Mouse (Mus musculus) liver, postnatal 0 days (tissue): ENCODE data around the gene Gm11361. TPM values are rescaled to one million over a fixed set of nuclear protein-coding genes. Genes with fewer than 3 reads are reported as not detected.
A peak's percentile ranks its signal among the peaks of the same experiment; 100 is the strongest.

ENCODE experiments used
- ATAC-seq: fragments of 200-750 bp; cut with Nextera tagmentation; 2 replicates; pipeline ENCODE4 v1.8.0; 2017; ENCODE audit warnings: mild to moderate bottlenecking, moderate library complexity
- DNase-seq: peaks from one replicate; pipeline ENCODE4 v3.0.0-alpha.2; 2016
- H3K27ac ChIP-seq: fragments of 300-500 bp; sonication (generic); 2 replicates; pipeline ENCODE4 v1.5.1; 2014; ENCODE audit warnings: antibody characterized with exemption, moderate library complexity, mild to moderate bottlenecking, low read depth
- H3K27me3 ChIP-seq: fragments of 300-500 bp; sonication (generic); 2 replicates; pipeline ENCODE4 v1.6.1; 2014; ENCODE audit warnings: low read length, control low read depth, mixed read lengths; ENCODE audit not compliant: insufficient read depth
- H3K36me3 ChIP-seq: fragments of 300-500 bp; sonication (generic); replicated peaks from 2 replicates; pipeline ENCODE4 v1.6.1; 2014; ENCODE audit warnings: mild to moderate bottlenecking, control low read depth, low read length, moderate library complexity, mixed read lengths; ENCODE audit not compliant: insufficient read depth
- H3K4me1 ChIP-seq: fragments of 300-500 bp; sonication (generic); 2 replicates; pipeline ENCODE4 v1.6.1; 2014; ENCODE audit warnings: antibody characterized with exemption, mild to moderate bottlenecking, control low read depth; ENCODE audit not compliant: insufficient read depth
- H3K4me2 ChIP-seq: fragments of 300-500 bp; sonication (generic); 2 replicates; pipeline ENCODE4 v1.6.1; 2014; ENCODE audit warnings: low read depth, mild to moderate bottlenecking, low read length, moderate library complexity, mixed read lengths
- H3K4me3 ChIP-seq: fragments of 300-500 bp; sonication (generic); 2 replicates; pipeline ENCODE4 v1.5.1; 2014; ENCODE audit warnings: low read depth, low read length
- H3K9ac ChIP-seq: fragments of 300-500 bp; sonication (generic); replicated peaks from 2 replicates; pipeline ENCODE4 v1.6.1; 2014; ENCODE audit warnings: mild to moderate bottlenecking, moderate library complexity
- H3K9me3 ChIP-seq: fragments of 300-500 bp; sonication (generic); 2 replicates; pipeline ENCODE4 v1.6.1; 2016; ENCODE audit warnings: mild to moderate bottlenecking, control low read depth, low read length, mixed read lengths
- CTCF ChIP-seq: sonication (generic); IDR thresholded peaks from 2 replicates; pipeline ENCODE4 v1.5.1; 2016; ENCODE audit warnings: antibody characterized with exemption, low read depth
- EP300 ChIP-seq: IDR thresholded peaks from 2 replicates; pipeline ENCODE4 v1.6.1; 2016; ENCODE audit warnings: antibody characterized with exemption, low read depth, mild to moderate bottlenecking
- WGBS: fragments of 180-500 bp; shearing (Covaris S2); extraction: QIAGEN DNeasy Blood & Tissue Kit; methylation state at CpG from one replicate; pipeline ENCODE4 v1.1.7; 2014; ENCODE audit not compliant: insufficient replicate concordance; 5-methylcytosine and 5-hydroxymethylcytosine counted together
- polyA plus RNA-seq: library from polyadenylated mRNA; unstranded; fragments of >200 nt; fragmentation: Nextera tagmentation; extraction: Ambion mirVana; gene quantifications from 2 replicates; pipeline ENCODE4 v1.2.1, GENCODE M21; 2015

Gm11361 gene
- polyA plus RNA-seq, 1 experiment from 2014 or later = 4.5 TPM

DNA sequence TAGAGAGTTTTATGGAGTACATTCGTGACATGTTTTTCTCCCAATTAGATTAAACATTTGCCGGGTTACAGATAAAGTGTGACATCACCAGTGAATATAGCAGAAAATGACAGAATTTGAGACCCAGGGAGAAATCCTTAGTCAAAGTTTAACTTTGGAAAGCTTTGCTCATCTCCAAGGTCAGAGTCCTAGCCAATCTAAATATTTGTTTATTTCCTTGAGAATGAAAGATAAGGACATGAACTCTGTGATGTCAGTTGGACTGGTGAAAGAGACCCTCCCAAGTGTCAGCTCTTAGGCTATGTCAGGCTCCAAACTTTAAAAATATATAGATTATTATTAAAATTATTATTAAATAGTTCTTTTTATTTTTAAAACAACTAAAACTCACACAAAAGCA lies 39.8 kb downstream of the Gm11361 start:
- H3K27ac ChIP-seq = no peak overlapping the region
- no peak overlapping the region for H3K4me2 ChIP-seq
- peaks cover 4% of the 10 kb centered on the region; the same call in 1 of the 2 replicates for H3K4me1 ChIP-seq
- ATAC-seq (peak; percentile 83), DNase-seq (no peak)
- no peaks in the 10 kb centered on the region for H3K9me3 ChIP-seq
- H3K4me3 ChIP-seq = no peak overlapping the region
- no peak overlapping the region for H3K9ac ChIP-seq
- 0 out of 2 replicates have a peak, but pooled peaks have one; percentile 23 for TF ChIP-seq EP300
- TF ChIP-seq CTCF = no peak
- H3K36me3 ChIP-seq = no peaks in the 10 kb centered on the region
- no peaks in the 10 kb centered on the region for H3K27me3 ChIP-seq
- 54% methylated on average over 2 of the region's 2 CpGs for WGBS

DNA sequence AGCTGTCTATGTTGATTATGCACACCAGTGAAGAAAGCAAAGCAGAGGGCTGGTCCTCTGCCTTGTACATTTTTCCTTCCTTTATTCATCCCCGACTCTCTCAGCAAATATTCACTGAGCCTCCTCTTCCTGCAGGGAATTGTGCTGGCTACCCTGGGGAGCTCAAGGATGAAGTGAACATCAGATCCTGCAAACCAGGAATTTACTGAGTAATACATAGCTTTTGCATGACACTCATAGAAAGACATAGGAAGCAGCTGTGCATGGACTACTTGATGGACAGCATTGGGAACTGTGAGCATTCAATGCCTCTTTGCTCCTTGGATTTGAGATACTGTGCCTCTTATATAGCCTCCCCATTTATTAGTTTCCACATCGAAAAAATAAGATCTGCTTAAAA lies 40.2 kb downstream of the Gm11361 start:
- DNase-seq (no peak), ATAC-seq (no peak)
- 60% methylated on average over 2 of the region's 2 CpGs for whole genome bisulfite sequencing
- no peak overlapping the region for H3K4me2 ChIP-seq
- H3K9ac ChIP-seq = no peak overlapping the region
- TF ChIP-seq EP300 (no peak), CTCF (no peak)
- H3K27ac ChIP-seq = no peak overlapping the region
- no peaks in the 10 kb centered on the region for H3K9me3 ChIP-seq
- peaks cover 4% of the 10 kb centered on the region; the same call in 1 of the 2 replicates for H3K4me1 ChIP-seq
- H3K27me3 ChIP-seq = no peaks in the 10 kb centered on the region
- H3K36me3 ChIP-seq = no peaks in the 10 kb centered on the region
- H3K4me3 ChIP-seq = no peak overlapping the region

Other genes with a start within 250 kb of the Gm11361 start
- gene Prl4a1, start 241.3 kb upstream of the Gm11361 start, polyA plus RNA-seq = not detected in 2 replicates
- gene Prl5a1, start 115.0 kb upstream of the Gm11361 start, polyA plus RNA-seq = not detected in 2 replicates